Mouse (Mus musculus) liver, adult 2 months (tissue): ENCODE measurements around the gene Map2k5.

Source experiments
- CTCF ChIP-seq: fragments of 200-500 bp; IDR thresholded peaks from 2 replicates; pipeline ENCODE4 v1.5.1; 2011; ENCODE audit warnings: low read depth, low read length, control low read depth
- POLR2A ChIP-seq: fragments of 200-500 bp; IDR thresholded peaks from 2 replicates; pipeline ENCODE4 v1.6.1; 2011; ENCODE audit warnings: low read length, control low read depth; ENCODE audit not compliant: insufficient read depth; ENCODE audit errors: extremely low read depth

GRCm38 (mm10) chr9:63269839-63270238, 107.9 kb downstream of the Map2k5 start:
- no peak for TF ChIP-seq CTCF
- no peak for TF ChIP-seq POLR2A
